Mouse (Mus musculus): ENCODE data around the gene Serpinh1.

Gene Serpinh1

DNA sequence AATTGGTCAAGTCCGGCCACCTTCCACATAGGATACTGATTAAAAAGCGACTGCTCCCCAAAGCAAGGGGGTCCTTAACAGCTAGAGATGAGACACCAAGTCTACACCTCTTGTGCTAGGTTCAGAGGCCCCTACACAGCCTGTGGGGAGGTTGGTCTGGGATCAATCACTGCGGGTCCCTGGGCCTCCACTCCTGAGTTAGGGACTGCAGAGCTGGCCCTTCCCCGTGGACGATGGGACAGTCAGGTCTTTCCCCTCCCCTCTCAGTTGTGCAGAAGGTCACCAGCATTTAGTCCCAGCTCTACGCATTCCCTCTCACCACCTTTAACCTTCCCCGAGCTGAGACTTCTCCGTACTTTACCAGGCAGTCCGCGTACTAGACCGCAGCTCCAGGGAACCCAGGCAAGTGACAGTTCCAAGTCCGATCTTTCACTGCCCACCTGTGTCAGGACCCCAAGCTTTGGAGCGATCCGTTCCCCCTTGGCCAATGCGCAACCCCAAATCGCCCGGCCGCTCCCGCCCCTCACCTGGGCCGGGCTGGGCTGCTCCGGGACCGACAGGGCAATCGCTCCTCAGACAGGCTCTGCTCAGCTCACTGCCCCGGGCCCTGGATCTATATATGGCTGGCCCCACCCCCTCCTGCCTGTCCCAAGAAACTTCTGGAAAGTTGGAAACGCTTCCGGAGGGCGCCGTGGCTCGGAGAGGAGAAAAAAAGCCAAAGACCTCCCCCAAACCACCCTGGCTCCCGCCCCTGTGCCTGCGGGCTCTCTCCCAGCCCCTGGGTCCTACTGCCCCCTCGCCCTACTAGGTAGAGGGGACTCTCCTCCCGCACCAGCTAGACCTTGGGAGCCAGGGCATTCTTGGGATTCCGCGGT, at the start of gene Serpinh1:
Gene Serpinh1, minus strand, starts transcription at position 714 of the 875 bp plus-strand sequence.
- DNase-seq (ENCODE audit: low spot score), result no peak

DNA sequence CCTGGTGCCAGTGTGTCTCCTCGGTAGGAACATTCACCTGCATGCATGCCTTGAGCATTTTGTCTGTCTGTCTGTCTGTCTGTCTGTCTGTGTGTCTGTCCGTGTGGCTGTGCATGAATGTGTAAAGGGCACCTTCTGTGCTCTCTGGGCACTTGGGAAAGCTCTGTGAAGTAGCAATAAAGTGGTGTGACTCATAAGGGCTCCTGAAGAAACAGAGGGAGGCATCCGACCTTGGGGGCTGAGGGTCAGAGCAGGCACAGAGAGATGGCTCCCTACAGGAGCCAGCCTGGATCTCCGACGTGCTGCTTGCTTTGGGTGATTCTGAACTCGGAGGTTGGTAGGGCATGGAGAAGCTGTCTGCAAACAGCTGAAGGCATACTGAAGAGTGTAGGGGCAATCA, 49.4 kb upstream of the Serpinh1 start:
- DNase-seq (ENCODE audit: low spot score), result no peak

DNA sequence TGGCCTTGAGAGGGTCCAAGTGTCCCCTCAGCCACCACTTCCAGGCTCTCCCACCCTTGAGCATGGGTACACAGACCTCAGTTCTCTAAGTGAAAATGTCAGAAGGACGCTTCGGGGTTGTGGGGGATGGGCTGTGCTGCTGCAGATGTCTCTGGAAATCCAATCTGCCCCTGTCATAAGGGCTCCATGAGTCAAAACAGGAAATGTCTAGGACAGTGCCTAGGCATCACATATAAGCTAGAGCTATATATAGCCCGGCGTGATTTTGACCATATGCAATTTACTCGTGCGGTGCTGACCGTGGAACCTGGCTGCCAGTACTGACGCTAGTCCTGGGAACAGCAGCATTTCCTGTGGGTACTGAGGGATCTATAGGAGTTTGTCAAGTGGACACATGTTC, 48.3 kb upstream of the Serpinh1 start:
- DNase-seq (ENCODE audit: low spot score), result no peak

DNA sequence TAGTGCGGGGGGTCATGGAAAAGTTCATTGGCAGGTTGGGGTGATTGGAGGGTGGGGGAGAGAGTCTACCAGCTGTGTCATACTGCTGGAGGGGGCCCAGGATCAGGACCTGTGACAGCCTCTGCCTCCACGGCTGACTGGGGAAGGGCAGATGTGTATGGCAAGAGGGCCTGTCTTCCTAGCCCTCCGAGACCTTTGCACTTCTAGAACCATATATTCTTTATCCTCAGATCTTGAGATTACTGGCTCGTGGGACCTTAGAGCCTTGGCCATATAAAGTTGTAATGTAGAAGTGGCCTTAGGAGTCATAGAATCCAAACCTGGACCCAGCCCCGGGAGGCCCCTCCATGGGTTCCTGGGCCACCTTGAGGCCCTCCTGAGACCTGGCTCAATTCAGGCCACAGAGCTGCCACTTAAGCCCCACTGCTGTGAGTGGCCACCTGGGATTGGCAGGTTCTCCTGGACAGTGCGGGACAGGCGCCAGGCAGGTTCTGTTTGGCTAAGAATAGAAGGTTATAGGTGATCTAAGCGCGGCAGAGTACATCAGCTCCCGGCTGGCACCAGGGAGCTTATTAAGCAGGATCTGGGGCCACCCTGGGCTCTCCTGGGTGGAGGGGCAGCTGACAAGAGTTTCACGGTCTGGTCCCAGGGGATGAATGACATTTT, 44.1 kb upstream of the Serpinh1 start:
- DNase-seq (ENCODE audit: low spot score), result no peak

DNA sequence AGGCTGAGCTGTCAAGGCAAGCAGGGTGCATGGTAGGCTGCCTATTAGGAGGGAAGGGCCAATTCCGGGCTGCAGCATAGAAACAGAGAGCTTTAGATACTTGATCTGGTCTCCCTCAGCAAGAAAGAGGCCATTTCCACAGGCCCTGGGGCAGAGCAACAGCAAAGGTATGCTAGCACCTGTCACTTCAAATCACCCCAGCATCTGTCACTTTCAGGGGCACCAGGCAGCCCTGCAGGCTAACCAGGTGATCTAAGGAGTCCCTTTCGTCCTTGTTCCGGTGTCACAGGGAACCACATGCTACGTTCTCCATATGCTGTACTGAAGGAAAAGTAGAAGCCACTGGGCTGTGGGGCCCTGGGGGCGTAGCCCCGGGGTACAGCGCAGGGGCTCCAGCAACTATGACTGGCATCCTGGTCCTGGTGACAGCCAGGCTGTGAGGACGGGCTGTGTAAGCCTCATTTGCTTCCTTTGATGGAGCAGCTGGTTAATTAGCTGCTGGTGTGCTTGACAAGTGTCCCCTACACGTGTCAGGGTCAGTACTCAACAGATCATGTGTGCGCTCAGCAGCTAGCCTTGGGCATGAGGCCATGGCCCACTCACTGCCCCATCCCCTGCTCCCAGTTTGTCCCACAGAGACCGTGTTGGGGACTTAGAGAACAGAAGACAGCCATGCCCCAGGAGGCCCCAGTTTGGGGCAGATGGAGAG, 43.0 kb upstream of the Serpinh1 start:
- DNase-seq (ENCODE audit: low spot score), result no peak

DNA sequence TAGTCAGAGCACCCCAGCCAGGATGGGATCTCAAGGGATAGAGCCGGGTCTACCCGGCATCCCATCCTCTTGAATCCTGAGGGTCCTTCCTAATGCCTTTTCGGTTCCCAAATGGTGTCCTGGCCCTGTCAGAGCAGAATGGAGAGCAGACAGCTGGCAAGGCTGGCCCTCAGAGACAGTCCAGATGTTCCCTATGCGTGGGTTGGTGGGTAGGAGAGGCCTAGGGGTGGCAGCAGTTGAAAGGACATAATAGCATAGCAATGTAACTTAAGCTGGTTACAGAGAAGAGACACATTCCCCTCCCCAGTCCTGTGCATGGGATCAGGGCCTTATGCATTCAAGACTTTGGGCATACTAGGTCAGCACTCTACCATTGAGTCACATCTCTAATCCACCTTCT, 42.3 kb upstream of the Serpinh1 start:
- DNase-seq (ENCODE audit: low spot score), result no peak

DNA sequence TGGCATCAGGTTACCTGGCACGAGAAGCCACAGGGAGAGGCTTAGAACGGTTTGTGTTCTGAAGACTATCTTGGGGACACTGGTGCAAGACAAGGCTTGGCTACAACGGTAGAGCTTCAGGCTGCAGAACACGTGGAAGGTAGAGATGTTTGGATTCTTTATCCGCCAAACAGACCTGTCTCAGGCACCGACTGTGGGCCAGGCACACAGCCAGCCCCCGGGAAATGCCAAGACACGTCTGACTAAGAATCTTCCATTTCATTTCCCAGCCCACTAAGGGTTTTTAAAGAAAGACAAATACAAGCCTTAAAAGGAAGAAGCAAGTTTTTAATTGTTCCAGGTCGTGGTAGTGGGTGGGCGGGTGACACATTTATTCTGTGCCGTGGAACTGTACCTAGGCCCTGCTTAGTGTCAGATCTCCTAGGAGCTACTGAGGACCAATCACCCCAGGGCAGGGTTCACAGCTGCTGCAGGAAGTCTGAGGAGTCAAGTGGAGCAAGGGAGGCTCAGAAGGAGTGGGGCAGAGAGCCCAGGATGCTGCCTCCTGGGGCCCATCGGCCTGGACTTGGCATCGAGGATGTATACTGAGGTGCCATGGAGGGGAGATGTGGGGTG, 40.8 kb upstream of the Serpinh1 start:
- DNase-seq (ENCODE audit: low spot score), result no peak

DNA sequence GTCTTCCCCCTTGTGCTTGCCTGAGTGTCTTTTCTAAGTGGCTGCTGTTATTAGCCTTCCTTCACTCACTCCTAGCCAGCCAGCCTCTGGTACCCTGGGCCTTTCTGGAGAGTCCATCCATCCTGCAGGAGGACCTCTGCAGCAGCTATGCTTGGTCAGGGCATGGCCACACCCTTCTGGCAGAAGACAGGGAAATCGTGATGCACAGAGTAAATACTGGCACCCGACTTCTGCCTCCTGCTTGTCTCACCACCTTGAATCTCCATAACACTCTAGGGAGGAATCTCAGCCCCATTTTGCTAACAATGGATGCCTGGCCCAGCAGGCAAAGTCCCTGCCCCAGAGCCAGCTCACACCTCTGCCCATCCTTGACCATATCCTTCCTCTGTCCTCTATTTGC, 39.7 kb upstream of the Serpinh1 start:
- no peak for DNase-seq (ENCODE audit: low spot score)

DNA sequence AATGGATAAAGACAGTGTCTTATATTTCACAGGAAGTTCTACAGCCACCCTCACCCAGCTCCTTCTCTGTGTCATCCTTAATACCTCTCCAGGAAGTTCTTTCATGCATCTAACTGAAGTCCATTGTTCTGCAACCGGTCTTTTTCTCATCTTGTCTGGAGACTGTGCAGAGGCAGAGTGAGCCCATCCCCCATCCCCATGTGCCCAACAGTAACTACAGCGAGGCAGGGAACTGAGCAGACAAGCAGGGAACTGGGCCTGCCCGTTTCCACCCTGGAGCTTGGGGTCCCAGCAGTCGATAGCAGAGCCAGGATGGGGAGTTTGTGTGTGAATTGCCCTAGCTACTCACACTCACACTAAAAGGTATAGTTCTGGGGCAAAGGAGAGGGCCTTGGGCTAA, 37.5 kb upstream of the Serpinh1 start:
- DNase-seq (ENCODE audit: low spot score), result no peak

DNA sequence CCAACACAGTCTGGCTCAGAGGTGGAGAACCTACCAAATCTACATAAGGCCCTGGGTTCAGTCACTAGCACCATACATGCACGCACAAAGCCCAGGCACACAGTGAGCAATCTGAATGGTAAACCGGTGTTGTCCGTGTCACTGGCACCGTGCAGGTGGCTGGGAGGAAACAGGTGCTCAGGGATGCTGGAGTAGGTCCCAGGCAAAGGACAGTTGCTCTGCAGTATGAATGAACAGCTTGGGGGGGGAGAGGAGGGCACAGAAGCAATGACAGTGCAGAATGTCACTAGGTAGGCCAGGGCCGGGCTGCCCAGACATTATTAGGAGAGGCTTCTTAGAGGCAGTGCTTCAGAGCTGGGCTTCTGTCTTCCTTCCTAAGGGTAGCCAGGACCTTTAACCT, 34.3 kb upstream of the Serpinh1 start:
- no peak for DNase-seq (ENCODE audit: low spot score)

DNA sequence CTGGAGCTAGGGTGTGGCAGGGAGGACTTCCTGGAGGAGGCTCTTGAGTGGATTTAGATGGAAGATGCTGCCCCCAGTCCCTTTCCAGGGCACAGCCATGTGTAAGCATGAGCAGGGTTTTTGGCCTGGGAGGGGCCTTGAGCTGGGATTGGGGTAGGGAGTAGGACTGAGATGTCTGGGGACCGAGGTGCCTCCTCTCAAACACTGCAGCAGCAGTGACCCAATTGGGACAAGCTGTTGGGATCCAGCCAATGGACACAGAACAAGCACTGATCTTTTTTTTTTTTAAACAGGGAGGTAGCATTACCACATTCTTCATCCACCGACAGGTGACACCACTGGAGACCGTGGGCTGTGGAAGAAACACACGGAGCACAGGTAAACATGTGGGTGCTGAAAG, 33.8 kb upstream of the Serpinh1 start:
- no peak for DNase-seq (ENCODE audit: low spot score)

DNA sequence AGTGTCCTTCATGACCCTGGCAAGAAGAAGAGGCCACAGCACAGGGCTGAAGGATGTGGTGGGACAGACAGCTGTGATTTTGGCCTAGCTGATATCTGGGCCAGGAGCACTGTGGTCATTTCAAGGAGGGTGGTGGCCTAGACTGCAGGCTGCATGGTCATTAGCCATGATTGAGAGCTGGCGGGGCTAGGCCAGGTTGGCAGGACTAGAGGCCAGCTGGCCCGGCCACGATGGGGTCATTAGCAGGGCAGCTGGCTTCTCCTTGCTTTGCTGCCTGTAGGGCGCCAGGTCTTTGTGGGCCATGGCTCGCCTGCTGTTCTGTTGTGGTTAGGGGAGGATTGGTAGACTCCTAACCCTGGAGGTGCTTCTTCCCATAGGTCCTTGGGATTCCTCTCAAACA, 33.0 kb upstream of the Serpinh1 start:
- DNase-seq (ENCODE audit: low spot score), result no peak

DNA sequence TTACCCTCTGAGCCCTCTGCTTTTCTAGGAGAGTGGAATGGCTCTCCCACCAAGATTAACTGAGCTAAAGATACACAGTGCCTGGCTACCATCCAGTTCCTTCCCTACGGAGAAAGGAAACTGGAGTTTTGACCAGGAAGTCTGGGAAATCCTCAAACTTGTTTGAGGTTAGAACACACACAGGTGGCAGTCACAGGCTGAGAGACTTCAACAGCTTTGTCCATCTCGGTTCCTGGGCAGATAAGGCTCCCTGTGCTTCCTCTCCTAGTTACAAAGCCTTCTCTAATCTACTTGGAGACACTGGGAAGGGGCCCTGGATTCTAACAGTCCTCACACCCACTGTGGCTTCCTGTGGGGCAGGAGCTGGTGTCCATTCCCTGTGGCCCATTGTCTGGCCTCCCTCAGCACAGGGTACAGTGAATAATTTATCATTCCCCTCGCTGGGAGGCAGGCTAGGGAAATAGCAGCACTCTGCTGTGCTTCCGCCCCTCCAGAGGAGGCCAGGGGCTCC, 31.1 kb upstream of the Serpinh1 start:
- DNase-seq (ENCODE audit: low spot score), result no peak

DNA sequence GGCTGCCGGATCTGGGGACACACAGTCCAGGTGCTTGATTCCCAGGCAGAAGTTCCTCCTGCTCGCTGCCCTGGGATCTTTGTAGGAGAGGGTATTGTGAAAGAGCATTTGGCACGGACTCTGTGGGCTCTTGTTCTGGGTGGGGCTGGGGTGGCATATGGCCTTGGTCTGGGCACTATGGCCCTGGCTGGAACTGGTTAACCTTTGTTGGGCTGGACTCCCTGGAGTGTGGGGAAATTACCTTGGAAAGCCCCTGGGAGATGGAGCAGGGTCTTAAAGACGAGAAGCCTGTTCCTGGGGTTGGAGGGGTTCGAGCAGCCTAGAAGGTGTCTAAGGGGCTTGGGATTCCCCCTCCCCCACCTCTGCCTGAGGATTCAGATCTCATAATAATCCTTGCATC, 30.2 kb upstream of the Serpinh1 start:
- no peak for DNase-seq (ENCODE audit: low spot score)

DNA sequence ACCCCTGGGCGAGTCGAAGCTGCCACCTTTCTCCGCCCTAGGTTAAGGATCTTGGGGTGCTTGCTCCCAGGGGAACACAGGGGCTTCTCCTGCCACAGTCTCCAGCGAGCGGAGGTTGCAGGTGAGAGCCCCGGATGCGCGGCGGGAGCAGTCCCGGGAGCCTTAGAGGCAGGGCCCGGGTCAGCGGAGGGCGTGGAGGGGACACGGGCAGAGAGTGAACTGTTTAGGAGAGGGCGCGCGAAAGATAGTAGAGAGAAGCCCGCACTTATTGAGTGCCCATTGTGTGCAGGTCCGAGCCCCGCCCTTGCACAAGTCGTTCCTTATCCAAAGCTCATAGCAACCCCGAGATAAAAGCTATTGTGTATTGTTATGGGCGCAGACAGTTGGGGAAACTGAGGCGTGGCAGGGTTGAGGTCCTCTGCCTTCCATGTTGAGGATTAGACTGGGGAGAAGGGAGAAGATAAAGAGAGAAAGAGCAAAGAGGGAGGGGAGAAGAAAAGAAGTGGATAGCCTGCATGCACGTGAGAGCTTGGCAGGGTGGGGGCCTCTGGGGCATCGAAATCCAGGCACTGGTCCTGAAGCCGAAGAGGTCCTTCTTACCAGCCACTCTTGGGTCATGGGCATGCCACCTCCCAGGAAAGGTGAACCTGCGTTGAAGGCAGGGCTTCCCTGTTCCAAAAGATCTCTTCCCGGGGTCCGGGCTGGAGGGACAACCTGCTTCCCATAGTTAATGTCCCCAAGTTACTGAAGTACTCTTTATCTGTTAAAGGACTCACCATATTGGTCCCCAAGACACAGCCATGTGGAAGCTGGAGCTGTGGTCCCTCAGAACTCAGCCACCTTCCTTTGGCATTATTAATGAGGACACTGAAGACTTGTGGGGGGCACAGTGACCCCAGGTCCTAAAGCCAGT, 29.3 kb upstream of the Serpinh1 start:
- no peak for DNase-seq (ENCODE audit: low spot score)

DNA sequence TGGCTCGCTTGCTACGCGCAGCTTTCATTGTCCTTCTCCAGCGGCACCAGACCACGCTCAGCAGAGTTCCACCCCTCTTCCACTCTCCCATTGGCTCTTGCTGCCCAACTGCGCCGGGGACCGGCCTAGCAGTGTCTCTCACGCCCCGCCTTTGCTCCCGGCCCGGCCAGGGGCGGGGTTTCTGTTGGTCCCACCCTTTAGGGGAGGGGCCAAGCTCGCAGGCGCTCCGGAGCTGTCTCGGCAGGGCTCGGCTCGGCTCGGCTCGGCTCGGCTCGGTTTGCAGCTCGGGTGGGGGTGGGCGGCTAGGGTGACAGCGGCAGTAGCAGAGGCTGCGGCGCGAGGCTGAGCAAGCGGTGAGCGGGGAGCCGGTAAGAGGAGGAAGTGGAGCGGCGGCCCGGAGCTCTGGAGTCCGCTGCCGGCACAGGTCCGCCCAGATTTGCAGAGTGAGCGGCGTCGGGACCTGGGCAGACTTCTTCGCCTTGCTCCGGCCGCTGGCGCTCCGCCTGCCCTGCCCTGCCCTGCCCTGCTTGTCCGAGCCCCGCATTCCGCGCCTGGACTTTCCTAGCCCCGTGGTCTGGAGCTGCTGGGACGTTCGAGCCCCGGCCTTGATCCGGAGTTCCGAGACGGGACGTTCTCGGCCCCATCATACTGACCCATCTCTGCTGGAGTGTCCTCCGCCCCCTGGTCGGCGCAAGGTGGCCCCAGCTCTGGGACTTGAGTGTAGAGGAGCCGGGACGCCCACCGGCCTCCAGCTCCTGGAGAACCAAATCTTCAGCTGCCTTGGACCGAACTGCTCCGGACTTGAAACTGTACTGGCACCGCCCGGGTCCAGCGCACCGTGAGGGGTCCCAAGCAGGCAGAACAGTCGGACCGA, 28.4 kb upstream of the Serpinh1 start, which contains the start of gene Gdpd5:
Gene Gdpd5, plus strand, starts transcription at position 201 of the 874 bp plus-strand sequence.
- peak; percentile 92 for DNase-seq (ENCODE audit: low spot score)

DNA sequence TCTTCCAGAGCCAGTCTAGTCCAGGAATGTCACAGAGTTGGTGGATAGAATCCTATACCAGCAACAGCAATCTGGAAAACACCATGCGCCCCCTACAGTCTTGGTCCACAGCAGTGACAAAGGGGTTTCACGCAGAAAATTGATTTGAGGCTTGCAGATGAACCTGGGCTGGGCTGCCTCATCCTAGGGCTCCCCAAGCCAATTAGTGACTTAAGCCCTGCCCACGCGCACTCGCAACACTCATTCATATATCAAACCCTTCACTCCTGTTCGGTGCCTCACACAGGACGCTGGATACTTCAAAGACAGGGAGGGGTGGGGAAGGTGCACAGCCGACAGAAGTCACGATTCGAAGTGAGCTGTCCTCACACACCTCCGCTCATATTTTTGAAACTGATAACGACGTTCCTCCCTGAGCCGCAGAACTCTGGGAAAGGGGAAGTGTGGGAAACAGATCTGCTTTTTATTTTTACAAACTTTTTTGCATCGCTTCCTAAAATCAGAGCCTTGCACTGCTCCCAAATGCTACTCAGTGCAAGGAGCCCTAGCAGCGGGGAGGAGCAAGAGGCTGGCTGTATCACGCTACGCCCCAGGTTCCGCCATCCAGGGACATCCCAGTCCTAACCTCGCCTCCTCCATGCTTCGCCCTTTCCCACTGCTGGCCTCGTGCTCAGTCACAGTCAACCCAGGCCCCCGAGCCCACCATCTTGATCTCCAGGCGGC, 27.6 kb upstream of the Serpinh1 start:
- no peak for DNase-seq (ENCODE audit: low spot score)

DNA sequence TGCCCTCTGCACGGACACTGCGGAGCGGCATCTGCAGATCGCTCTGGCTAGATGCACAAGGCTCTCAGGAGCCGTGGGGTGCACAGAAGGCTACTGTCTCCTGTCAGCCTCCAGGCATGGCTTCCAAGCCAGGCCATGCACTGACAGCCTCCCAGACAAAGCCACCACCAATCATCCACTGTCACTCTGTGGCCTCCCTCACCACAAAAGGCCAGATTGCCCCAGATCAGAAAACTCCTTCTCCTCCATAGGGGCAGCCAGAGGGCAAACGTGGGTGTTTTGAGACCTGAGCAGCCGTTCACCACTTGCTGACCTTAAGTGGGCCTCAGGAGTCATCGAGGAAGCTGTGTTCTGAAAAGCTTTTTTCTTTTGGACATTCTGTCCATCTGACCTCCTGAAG, 25.8 kb upstream of the Serpinh1 start:
- no peak for DNase-seq (ENCODE audit: low spot score)

DNA sequence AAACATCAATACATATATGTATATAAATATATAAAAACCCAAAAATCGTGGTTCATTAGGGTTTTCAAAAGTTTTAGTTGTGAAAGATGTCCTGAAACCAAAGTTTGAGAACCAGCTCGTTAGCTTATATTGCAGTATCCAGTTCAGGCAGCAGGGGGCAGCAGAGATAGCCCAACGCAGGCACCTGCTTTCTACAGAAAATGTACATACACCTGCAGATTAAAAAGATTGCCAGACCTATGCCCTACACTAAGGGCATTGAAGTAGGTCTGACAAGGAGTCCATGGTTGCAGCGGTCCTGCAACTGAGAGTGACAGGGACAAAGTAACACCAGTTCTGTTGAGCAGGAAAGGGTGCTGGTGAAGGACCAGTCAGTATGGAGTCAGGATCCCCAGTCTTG, 22.4 kb upstream of the Serpinh1 start:
- DNase-seq (ENCODE audit: low spot score), result peak; percentile 67
